Mouse (Mus musculus): ENCODE measurements around the gene Bcl2l15.

DNA sequence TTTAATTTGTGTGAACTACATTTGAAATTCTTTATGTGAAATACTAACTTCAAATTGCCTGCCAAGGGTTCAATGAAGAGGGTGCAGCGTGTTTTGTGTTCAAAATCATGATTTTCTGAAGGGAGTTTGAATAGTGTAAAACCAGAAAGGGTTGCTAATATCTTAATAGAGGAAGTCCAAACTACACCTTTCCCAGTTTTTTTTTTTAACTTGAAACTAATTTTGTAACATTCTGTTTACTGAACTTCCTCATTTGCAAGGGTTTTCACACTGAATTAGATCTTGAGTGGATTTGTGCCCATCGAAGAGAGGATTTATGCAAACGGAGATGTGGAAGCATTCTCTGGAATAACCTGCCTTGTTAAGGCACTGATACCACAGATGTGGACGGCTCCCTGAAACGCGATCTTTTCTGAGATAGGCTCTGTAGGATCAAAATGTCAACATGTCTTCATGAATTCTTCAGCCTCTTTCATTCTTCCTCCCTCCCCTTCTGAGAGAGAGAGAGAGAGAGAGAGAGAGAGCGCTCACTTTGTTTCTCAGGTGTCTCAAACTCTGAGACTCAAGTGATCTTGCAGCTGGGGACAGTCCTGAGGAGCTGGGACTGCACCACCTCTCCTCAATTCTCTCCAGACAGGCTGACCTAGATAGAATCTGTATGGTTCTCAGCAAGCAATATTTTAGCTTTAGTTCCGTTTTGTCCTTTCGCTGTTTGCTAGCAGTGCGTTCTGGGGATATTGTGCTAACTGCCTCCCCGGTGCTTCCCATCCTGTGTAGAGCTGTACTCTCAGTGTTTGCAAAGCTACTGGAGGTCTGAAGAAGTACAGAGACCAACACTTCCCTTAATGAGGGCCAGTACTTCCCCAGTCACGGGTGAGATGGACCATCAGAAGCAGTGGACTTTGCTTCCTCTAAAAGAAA, 26.7 kb downstream of the Bcl2l15 start, which contains the start of gene Ptpn22:
- TF ChIP-seq POLR2A (IDR thresholded peaks at IDR 0.05; ENCODE audit: borderline replicate concordance, insufficient read depth, low read length): no peak
- TF ChIP-seq CTCF (IDR thresholded peaks at IDR 0.05; ENCODE audit: borderline replicate concordance, insufficient read depth, low read depth, low read length): no peak

Data from cerebellum, adult 2 months (tissue).